Mouse (Mus musculus) bone marrow, adult 2 months (tissue): ENCODE data around the gene Nt5m.

ENCODE experiments used
- CTCF ChIP-seq: fragments of 200-500 bp; IDR thresholded peaks from 2 replicates; pipeline ENCODE4 v1.5.1; 2011; ENCODE audit warnings: low read length, control low read depth; ENCODE audit not compliant: control insufficient read depth, insufficient read depth
- POLR2A ChIP-seq: fragments of 200-500 bp; IDR thresholded peaks from 2 replicates; pipeline ENCODE4 v1.6.1; 2011; ENCODE audit warnings: low read depth, mild to moderate bottlenecking, control low read depth, low read length, borderline replicate concordance; ENCODE audit not compliant: control insufficient read depth

DNA sequence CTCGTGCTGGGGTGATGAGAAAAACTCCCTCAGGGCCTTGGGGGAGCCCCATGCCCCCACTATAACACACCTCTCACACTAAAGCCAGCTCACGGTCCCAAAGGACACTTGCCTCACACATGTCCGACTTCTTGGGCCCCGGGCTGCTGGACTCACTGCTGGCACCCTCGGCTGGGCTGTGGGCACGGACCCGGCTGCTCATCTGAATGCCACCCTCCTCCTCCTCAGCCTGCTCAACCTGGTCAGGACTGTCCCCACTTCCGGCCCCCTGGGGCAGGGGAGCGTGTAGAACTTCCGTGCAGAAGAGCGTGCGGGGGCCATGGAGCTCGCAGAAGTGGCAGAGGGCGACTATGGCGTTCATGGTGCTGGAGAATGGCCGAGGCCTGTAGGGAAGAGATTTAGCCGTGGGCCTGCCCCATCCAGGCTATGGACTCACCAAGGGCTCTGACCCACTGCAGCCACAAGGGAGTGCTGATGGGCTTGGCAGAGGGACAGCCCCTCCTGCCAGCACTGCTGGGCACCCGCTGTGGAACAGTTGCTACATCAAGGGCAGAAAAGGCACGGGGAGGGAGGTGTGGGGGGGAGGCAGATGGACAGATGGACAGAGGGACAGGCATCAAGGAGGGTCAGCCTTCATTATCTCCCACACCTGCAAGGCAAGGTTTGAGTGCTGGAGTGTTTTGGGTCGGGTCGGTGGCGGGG lies 34.7 kb upstream of the Nt5m start:
- no peak for TF ChIP-seq CTCF
- TF ChIP-seq POLR2A: no peak
